Mouse (Mus musculus) liver, adult 10 weeks (tissue): Measurements from ENCODE around the gene Olfr1286. TPM values are rescaled to one million over a fixed set of nuclear protein-coding genes. Genes with fewer than 3 reads are reported as not detected.

ENCODE experiments used
- polyA plus RNA-seq: library from polyadenylated mRNA; stranded (reverse); fragments of 350-450 nt; fragmentation: Illumina TruSeq; extraction: RNeasy Lipid Tissue Mini Kit (QIAGEN cat#74804); gene quantifications from one replicate; pipeline ENCODE4 v1.2.3, GENCODE M21; 2014; ENCODE audit warnings: low read depth, low replicate concordance

Olfr1286 gene
- polyA plus RNA-seq = not detected

DNA sequence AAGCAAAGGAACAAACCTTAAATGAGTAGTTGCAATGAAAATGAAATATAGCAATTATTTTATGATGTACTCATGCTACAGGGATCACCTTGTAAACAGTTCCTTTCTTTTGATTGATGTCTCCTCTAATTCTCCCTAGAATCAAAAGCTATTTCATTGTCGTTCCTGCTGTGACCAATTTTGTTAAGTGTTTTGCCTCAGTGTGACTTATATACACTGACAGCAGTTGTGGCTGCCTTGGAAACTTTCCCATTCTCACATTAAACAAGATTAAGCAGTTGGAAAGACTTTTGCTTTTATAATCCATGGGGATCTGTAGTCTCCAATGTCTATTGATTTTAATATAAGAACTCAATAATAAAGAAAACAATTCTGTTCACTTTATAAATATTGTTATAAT is at the start of gene Olfr1286:
Gene Olfr1286 (minus strand): TSS at position 185 of the 400 bp plus-strand sequence.

GRCm38 (mm10) chr2:111448842-111449241 is 25.9 kb upstream of the Olfr1286 start, which contains the start of gene Olfr1287:
Gene Olfr1287 (plus strand): TSS chr2:111449142.

DNA sequence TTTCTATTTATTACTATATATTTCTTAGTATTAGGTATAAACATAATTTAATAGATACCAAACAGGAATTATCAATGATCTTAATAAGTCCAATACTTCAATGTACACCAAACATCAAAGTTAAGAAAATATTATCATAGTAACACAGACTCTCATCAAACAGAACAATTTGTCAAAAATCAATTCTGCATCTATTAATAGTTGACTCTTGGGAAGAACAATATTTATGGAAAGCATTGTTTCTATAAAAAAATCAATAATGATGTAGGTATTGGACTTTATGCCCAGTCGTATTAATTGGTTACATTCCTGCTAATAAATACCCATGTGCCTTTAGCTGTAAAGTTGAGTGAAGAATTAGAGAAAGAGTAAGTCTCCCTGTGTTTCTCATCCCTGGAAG is 47.7 kb downstream of the Olfr1286 start, which contains the start of gene Olfr1284:
Gene Olfr1284 (plus strand): TSS at position 301 of the 400 bp plus-strand sequence.

Other genes with a start within 250 kb of the Olfr1286 start
- gene 4930430A15Rik, start 193.5 kb downstream of the Olfr1286 start, polyA plus RNA-seq = not detected
- gene Olfr1275, start 187.8 kb downstream of the Olfr1286 start, polyA plus RNA-seq = not detected
- not detected for gene Olfr1276, start 168.6 kb downstream of the Olfr1286 start, polyA plus RNA-seq
- not detected for gene Olfr1277, start 149.0 kb downstream of the Olfr1286 start, polyA plus RNA-seq
- not detected for gene Olfr1278, start 133.0 kb downstream of the Olfr1286 start, polyA plus RNA-seq
- not detected for gene Olfr1279, start 122.5 kb downstream of the Olfr1286 start, polyA plus RNA-seq
- not detected for gene Olfr1280, start 109.1 kb downstream of the Olfr1286 start, polyA plus RNA-seq
- not detected for gene Olfr1281, start 96.6 kb downstream of the Olfr1286 start, polyA plus RNA-seq
- not detected for gene Olfr1282, start 87.0 kb downstream of the Olfr1286 start, polyA plus RNA-seq
- gene Olfr1283, start 56.3 kb downstream of the Olfr1286 start, polyA plus RNA-seq = not detected
- not detected for gene Olfr1284, start 47.6 kb downstream of the Olfr1286 start, polyA plus RNA-seq
- gene Olfr1287, start 26.0 kb upstream of the Olfr1286 start, polyA plus RNA-seq = not detected
- gene Olfr1288, start 51.0 kb upstream of the Olfr1286 start, polyA plus RNA-seq = not detected
- not detected for gene Olfr1289, start 57.7 kb upstream of the Olfr1286 start, polyA plus RNA-seq
- not detected for gene Olfr1290, start 70.7 kb upstream of the Olfr1286 start, polyA plus RNA-seq
- gene Olfr1291-ps1, start 74.1 kb upstream of the Olfr1286 start, polyA plus RNA-seq = not detected
- gene Olfr1293-ps, start 102.1 kb upstream of the Olfr1286 start, polyA plus RNA-seq = not detected
- not detected for gene Olfr1294, start 117.2 kb upstream of the Olfr1286 start, polyA plus RNA-seq
- gene Olfr1295, start 146.6 kb upstream of the Olfr1286 start, polyA plus RNA-seq = not detected
- not detected for gene Olfr1297, start 203.4 kb upstream of the Olfr1286 start, polyA plus RNA-seq
- gene Olfr1298, start 226.1 kb upstream of the Olfr1286 start, polyA plus RNA-seq = not detected
- not detected for gene Olfr1299, start 238.3 kb upstream of the Olfr1286 start, polyA plus RNA-seq